Mouse (Mus musculus): ENCODE measurements around the gene Zfp865. TPM values are rescaled to one million over a fixed set of nuclear protein-coding genes. Genes with fewer than 3 reads are reported as not detected.
"Not testable (repeated sequence)": the region's sequence is repeated elsewhere in the genome, so short reads cannot be mapped to it uniquely, and the experiment has no call there.

Gene Zfp865
- total RNA-seq, 2 experiments from 2014 or later, result 38.6 to 41.8 TPM

- H3K27ac ChIP-seq, result no peak overlapping the region
- H3K4me3 ChIP-seq, result no peak overlapping the region
- no peak for TF ChIP-seq CTCF (conservative IDR thresholded peaks at IDR 0.05)
- no peak for DNase-seq (ENCODE audit: low spot score in 2 of 2)
These were observed 2.2 kb upstream of the Zfp865 start for GRCm38 (mm10) chr7:5017931-5018330.

GRCm38 (mm10) chr7:5019576-5019975 is 600 bp upstream of the Zfp865 start:
- H3K27ac ChIP-seq, result peak overlapping the region; percentile 96

GRCm38 (mm10) chr7:5020685-5021084 is 509 bp downstream of the Zfp865 start:
- peak overlapping the region; percentile 92 for H3K4me3 ChIP-seq
- H3K27ac ChIP-seq, result peak overlapping the region; percentile 96
- no peak for DNase-seq (ENCODE audit: low spot score in 2 of 2)
- TF ChIP-seq CTCF (conservative IDR thresholded peaks at IDR 0.05), result no peak

More at GRCm38 (mm10) chr7:5019576-5019975, 600 bp upstream of the Zfp865 start:
- peak overlapping the region; percentile 92 for H3K4me3 ChIP-seq
- not testable (repeated sequence) for DNase-seq (ENCODE audit: low spot score in 2 of 2)

GRCm38 (mm10) chr7:5021197-5021596 is 1.0 kb downstream of the Zfp865 start:
- Histone ChIP-seq H3K4me3 (peak overlapping the region; percentile 92), H3K27ac (peak overlapping the region; percentile 96)
- no peak for DNase-seq (ENCODE audit: low spot score in 2 of 2)
- no peak for TF ChIP-seq CTCF (conservative IDR thresholded peaks at IDR 0.05)

- no peak overlapping the region for H3K27ac ChIP-seq
- DNase-seq (ENCODE audit: low spot score in 2 of 2), result no peak
- H3K4me3 ChIP-seq, result no peak overlapping the region
- TF ChIP-seq CTCF (conservative IDR thresholded peaks at IDR 0.05), result no peak
These were observed 9.4 kb downstream of the Zfp865 start for GRCm38 (mm10) chr7:5029543-5029942.

- no peak for DNase-seq (ENCODE audit: low spot score in 2 of 2)
- TF ChIP-seq CTCF (conservative IDR thresholded peaks at IDR 0.05), result no peak
- no peak overlapping the region for H3K4me3 ChIP-seq
- H3K27ac ChIP-seq, result no peak overlapping the region
These were observed 9.8 kb downstream of the Zfp865 start for GRCm38 (mm10) chr7:5029946-5030345.

- no peak for DNase-seq (ENCODE audit: low spot score in 2 of 2)
- Histone ChIP-seq H3K27ac (no peak overlapping the region), H3K4me3 (no peak overlapping the region)
- TF ChIP-seq CTCF (conservative IDR thresholded peaks at IDR 0.05), result no peak
These were observed 10.5 kb downstream of the Zfp865 start for GRCm38 (mm10) chr7:5030554-5031275.

GRCm38 (mm10) chr7:5031496-5031895 is 11.3 kb downstream of the Zfp865 start:
- Histone ChIP-seq H3K27ac (no peak overlapping the region), H3K4me3 (no peak overlapping the region)
- no peak for TF ChIP-seq CTCF (conservative IDR thresholded peaks at IDR 0.05)
- no peak for DNase-seq (ENCODE audit: low spot score in 2 of 2)

GRCm38 (mm10) chr7:5033818-5034217 is 13.6 kb downstream of the Zfp865 start, which contains the start of gene 4632433K11Rik:
4632433K11Rik (plus strand) TSS chr7:5034118.
- TF ChIP-seq CTCF (conservative IDR thresholded peaks at IDR 0.05), result no peak
- no peak within 1 kb of the TSS for H3K4me3 ChIP-seq
- H3K27ac ChIP-seq, result no peak within 1 kb of the TSS
- no peak for DNase-seq (ENCODE audit: low spot score in 2 of 2)

- TF ChIP-seq CTCF (conservative IDR thresholded peaks at IDR 0.05), result no peak
- no peak for DNase-seq (ENCODE audit: low spot score in 2 of 2)
- Histone ChIP-seq H3K4me3 (no peak overlapping the region), H3K27ac (no peak overlapping the region)
These were observed 15.5 kb downstream of the Zfp865 start for GRCm38 (mm10) chr7:5035628-5036027.

- H3K27ac ChIP-seq, result no peak overlapping the region
- no peak for DNase-seq (ENCODE audit: low spot score in 2 of 2)
- no peak overlapping the region for H3K4me3 ChIP-seq
- TF ChIP-seq CTCF (conservative IDR thresholded peaks at IDR 0.05), result no peak
These were observed 16.0 kb downstream of the Zfp865 start for GRCm38 (mm10) chr7:5036136-5036535.

- TF ChIP-seq CTCF (conservative IDR thresholded peaks at IDR 0.05), result no peak
- no peak for DNase-seq (ENCODE audit: low spot score in 2 of 2)
- Histone ChIP-seq H3K27ac (no peak overlapping the region), H3K4me3 (no peak overlapping the region)
These were observed 16.9 kb downstream of the Zfp865 start for GRCm38 (mm10) chr7:5037026-5037425.

GRCm38 (mm10) chr7:5037467-5037866 is 17.3 kb downstream of the Zfp865 start:
- peak overlapping the region; percentile 99 for H3K27ac ChIP-seq
- TF ChIP-seq CTCF (conservative IDR thresholded peaks at IDR 0.05), result no peak

GRCm38 (mm10) chr7:5038109-5038732 is 18.0 kb downstream of the Zfp865 start, which contains the start of gene Zfp784:
Zfp784 (minus strand) TSS chr7:5038446.
- TF ChIP-seq CTCF (conservative IDR thresholded peaks at IDR 0.05), result no peak
- peak within 1 kb of the TSS; percentile 99 for H3K27ac ChIP-seq
- DNase-seq (ENCODE audit: low spot score in 2 of 2), result peak; percentile 89 to 90
- peak within 1 kb of the TSS; percentile 76 for H3K4me3 ChIP-seq

More at GRCm38 (mm10) chr7:5037467-5037866, 17.3 kb downstream of the Zfp865 start:
- no peak for DNase-seq (ENCODE audit: low spot score in 2 of 2)
- H3K4me3 ChIP-seq, result peak overlapping the region; percentile 76

Data from layer of hippocampus, adult 2 months (tissue).